Mouse (Mus musculus) liver, postnatal 0 days (tissue): Measurements from ENCODE around the gene Rpl29.

Source experiments
- CTCF ChIP-seq: sonication (generic); IDR thresholded peaks from 2 replicates; pipeline ENCODE4 v1.5.1; 2016; ENCODE audit warnings: antibody characterized with exemption, low read depth
- EP300 ChIP-seq: IDR thresholded peaks from 2 replicates; pipeline ENCODE4 v1.6.1; 2016; ENCODE audit warnings: antibody characterized with exemption, low read depth, mild to moderate bottlenecking

DNA sequence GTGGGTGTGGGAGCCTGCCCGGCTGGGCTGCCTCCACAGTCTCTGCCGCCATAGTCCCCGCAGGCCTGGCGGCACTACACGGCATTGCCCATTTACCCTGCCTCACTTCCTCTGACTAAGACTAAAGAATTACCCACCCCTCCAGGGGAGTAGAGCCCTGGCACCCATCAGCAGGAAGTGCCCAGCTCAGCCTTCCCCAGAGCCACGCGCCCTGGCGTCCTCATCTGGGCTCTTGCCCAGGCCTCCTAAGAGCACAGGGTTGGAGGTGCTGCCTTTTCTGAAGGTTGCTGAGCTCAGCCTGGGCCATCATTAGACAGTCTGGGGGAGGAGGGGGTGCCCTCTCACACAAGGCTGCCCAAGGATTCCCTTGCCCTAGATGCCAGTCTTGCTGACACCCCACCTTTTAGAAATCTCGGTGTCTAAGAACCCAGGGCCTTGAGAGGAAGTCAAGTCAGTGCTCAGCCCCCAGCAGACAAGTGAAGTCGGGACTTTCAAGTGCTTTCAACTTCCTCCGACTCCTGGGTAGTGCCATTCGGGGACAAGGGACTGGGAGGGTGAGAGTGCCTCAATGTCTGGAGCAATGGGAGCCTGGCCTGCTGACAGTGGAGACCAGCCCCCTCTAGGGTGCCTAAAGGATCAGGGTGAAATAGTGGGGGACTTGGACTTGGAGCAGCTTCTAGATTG is 42.9 kb upstream of the Rpl29 start:
- TF ChIP-seq CTCF (no peak), EP300 (no peak)
